Mouse (Mus musculus) forelimb bud, embryonic 11.5 days (tissue): ENCODE results near the gene Capn8.

Source experiments
- DNase-seq: peaks from one replicate; pipeline ENCODE4 v3.0.0-alpha.2; 2012; ENCODE audit warnings: low read depth, low spot score

Capn8 gene

DNA sequence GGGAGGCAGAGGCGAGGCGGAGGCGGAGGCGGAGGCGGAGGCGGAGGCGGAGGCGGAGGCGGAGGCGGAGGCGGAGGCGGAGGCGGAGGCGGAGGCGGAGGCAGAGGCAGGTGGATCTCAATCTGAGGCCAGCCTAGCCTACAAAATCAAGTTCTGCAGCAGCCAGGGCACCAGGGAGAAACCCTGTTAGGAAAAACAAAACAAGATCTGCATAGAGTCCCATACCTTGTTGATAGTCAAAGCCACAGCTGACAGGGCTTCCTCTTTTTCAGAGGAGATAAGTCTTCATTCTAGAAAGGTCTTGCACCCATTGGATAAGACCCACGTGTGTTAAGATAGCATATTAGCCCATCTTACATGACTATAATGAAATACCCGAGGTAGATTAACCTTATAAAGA is 113.3 kb downstream of the Capn8 start:
- DNase-seq: no peak

DNA sequence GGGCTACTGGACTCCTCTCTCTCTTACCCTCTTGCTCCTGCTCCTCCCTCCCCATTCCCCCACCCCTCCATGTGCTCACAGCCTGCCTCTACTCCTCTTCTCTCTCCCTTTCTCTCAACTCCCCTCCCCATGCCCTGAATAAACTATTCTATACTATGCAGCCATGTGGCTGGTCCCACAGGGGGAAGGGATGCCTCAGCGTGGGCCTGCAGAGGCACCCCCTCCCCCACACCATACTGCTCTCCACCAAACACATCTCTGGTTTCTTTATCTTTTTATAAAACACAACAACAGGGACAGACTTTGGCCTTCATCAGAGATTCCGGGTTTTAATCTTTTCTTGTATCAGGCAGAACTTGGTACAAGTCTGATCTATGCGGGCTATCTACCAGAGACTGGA is 114.4 kb downstream of the Capn8 start:
- DNase-seq: no peak

DNA sequence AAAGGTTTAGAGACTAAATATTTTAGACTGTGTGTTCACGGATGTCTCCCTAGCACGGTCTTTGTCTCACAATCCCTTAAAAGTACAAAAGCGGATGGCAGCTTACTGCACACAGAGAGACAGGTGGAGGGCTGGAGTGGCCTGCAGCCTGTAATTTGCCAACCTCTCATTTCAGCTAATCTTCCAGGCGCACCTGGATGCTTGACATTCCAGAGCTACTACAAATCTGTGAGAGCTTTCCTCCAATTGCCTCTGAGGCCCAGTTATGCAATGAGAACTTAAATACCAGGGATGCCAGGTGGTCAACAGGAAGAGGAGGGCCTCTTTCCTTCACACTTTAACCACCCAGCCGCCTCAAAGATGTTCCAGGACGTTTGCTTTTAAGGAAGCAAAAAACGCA is 114.8 kb downstream of the Capn8 start:
- peak; percentile 48 for DNase-seq
